Mouse (Mus musculus): ENCODE data around the gene Calcr.

DNA sequence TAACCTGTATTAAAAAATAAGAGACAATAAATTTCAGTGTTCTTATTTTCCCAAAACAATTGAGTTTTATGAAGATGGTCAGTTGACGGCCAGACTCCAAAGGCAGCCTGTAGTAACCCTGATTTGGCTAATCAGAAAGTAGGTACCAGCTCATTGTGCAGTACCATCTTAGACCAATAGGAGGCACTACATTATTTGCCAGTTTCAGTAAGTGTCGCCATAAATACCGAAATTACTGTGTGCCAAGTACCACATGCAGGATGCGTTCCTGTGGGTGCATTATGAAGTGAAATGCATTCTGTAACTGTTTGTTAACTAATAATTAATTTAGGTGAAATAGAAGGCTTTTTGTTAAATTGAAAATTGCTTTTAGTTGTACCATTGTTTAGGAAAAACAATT is 106.1 kb downstream of the Calcr start:
- TF ChIP-seq CTCF (IDR thresholded peaks at IDR 0.05; ENCODE audit: low read depth) (no peak), EP300 (optimal IDR thresholded peaks at IDR 0.05) (no peak)
